Mouse (Mus musculus): Measurements from ENCODE around the gene Sema4b.

The Sema4b gene

GRCm38 (mm10) chr7:80267764-80268163 lies 81.1 kb downstream of the Sema4b start:
- DNase-seq (ENCODE audit: extremely low spot score, low spot score), result no peak

GRCm38 (mm10) chr7:80268897-80269750 lies 82.5 kb downstream of the Sema4b start, which contains the start of gene Vps33b:
Vps33b (plus strand) TSS chr7:80269649.
- peak; percentile 95 for DNase-seq (ENCODE audit: extremely low spot score, low spot score)

DNA sequence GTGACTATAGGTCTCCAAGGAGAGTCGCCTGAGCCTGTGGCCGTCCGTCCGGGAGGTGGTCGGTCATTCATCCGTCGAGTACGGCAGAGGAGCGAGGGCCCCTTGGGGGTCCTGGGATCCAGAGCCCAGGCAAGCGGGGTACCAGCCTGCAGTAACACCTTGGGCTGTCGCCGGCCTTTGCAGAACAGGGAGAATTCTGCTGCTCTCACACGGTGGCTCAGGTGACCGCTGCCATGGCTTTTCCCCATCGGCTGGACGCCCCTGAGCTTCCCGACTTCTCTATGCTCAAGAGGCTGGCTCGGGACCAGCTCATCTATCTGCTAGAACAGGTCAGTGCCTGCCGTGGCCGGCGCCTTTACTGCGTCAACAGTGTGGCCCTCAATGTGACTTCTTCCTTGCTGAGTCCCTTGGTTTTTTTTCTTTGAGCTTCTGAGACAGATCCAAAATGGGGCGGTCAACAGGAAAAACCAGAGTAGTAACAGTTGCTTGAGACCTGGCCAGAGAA lies 83.2 kb downstream of the Sema4b start:
- DNase-seq (ENCODE audit: extremely low spot score, low spot score), result no peak

DNA sequence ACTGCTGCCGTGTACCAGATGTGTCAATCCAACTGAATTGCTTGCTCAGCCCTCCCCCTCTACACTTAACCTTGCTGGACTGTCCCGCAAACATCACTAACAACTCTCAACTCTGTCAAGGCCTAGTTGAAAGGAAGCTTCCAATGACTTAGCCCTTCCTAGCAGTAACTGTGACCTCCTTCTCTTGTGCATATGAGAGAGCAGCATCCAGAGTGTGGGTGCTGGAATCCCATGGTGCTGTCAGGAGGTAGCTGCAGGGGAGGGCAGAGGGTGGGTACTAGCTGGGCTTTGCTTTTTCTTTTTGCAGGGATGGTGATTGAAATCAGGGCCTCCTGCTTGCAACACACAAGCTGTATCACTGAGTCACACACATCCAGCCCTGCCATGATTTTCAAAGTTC lies 86.8 kb downstream of the Sema4b start:
- no peak for DNase-seq (ENCODE audit: extremely low spot score, low spot score)

All from neural tube, embryonic 10.5 days (tissue).